Mouse (Mus musculus): ENCODE results near the gene Cotl1.
"Not testable (repeated sequence)": the region's sequence is repeated elsewhere in the genome, so short reads cannot be mapped to it uniquely, and the experiment has no call there.

Gene Cotl1

DNA sequence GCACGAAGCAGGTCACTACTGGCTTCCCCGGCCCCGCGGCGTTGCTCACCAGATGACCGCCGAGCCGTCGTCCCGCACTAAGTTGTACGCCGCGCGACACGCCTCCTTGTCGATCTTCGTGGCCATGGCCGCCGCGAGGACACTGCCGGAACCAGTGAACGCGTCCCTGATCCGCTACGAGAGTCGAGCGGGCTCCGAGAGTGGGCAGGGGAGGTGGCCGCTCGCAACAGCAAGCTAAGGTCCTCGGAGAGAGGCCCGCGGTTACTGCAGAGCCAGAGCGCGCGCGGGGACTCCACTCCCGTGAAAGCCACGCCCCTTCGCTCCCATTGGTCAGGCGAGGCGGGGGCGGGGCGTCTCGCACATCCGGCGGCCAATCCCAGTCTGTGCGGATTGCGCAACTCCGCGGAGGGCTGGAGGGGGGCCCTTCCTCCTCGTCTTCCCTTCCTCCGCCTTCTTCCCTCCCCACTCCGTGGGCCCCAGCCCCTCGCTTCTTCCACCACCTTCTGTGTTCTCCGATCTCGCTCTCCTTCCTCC is at the start of gene Cotl1:
Cotl1 (minus strand) TSS at position 270 of the 534 bp plus-strand sequence.
- DNase-seq (ENCODE audit: low spot score in 2 of 2): peak; percentile 95 to 98

DNA sequence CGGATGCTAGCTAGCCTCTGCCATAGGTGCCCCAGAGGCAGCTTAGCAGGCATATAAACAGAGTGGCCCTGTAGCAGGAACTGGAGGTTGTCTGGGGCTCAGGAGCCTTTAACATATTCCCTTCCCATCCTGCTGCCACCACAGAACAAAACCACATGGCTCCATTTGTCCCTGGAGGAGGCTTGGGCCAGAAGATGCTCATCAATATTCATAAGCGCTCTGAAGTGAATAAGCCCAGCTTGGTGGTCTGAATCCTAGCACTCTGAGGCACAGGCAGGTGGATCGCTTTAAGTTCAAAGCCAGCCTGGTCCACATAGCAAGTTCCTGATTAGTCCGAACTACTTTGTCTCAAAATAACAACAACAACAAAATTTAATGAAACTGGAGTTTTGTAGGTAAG is 47.7 kb upstream of the Cotl1 start:
- DNase-seq (ENCODE audit: low spot score in 2 of 2): no peak

- peak in 1 of 2 experiments; percentile 13 for DNase-seq (ENCODE audit: low spot score in 2 of 2)
Measured at GRCm38 (mm10) chr8:119887130-119887529, 46.8 kb upstream of the Cotl1 start.

DNA sequence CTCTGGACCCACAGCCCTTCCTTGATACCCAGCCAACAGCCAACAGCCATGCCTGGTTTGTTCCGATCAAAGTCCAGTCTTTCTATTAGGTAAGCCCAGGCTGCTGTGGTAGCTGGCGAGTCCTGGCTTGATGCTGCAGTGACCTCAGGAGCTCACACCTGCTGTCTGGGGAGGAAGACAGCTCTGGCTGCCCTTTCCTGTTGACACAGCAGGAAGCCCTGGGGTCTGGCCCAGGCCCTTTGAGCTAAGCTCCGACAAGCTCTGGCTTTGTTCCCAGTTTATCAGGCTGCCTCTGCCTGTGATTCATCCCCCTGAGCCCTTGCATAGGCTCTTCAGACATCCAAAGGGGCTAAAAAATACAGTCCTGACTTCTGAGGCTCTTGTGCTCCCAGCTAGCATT is 45.3 kb upstream of the Cotl1 start:
- DNase-seq (ENCODE audit: low spot score in 2 of 2): no peak

- DNase-seq (ENCODE audit: low spot score in 2 of 2): no peak
Measured at GRCm38 (mm10) chr8:119883281-119883680, 42.9 kb upstream of the Cotl1 start.

DNA sequence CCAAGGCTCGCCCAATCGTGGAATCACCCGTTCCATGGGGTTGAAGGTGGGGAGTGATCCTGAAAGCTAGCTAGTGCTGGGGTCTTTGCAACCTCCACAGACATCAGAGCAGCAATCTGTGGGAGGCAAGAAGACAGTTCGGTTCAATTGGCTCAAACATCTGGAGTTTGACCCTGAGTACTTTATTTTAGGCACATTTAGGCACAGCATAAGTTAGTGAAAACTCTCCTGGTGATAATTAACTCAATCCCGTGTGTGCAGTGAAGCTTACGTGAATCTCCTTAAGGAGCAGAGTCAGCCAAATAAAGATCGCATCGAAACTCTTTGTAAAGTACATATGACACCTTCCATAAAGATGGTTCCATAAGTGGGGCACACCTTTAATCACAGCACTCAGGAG is 41.6 kb upstream of the Cotl1 start:
- DNase-seq (ENCODE audit: low spot score in 2 of 2): no peak

GRCm38 (mm10) chr8:119881301-119881700 is 41.0 kb upstream of the Cotl1 start:
- DNase-seq (ENCODE audit: low spot score in 2 of 2): no peak

DNA sequence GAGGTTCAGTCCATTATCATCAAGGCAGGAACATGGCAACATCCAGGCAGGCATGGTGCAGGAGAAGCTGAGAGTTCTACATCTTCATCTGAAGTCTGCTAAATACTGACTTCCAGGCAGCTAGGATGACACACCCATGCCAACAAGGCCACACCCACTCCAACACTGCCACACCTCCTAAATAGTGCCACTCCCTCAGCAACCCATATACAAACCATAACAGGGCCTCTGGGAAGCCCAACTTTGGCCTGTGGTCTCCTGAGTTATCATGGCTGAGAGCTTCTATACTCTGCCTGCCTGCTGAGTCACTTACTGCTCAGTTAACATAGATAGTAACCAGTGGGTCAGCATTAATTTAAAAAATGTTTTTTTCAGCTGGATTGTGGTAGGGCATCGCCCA is 32.8 kb upstream of the Cotl1 start:
- DNase-seq (ENCODE audit: low spot score in 2 of 2): no peak

GRCm38 (mm10) chr8:119869616-119870015 is 29.3 kb upstream of the Cotl1 start:
- no peak for DNase-seq (ENCODE audit: low spot score in 2 of 2)

GRCm38 (mm10) chr8:119862749-119863148 is 22.4 kb upstream of the Cotl1 start:
- peak in 1 of 2 experiments; percentile 33 for DNase-seq (ENCODE audit: low spot score in 2 of 2)

GRCm38 (mm10) chr8:119862390-119862734 is 22.0 kb upstream of the Cotl1 start:
- no peak for DNase-seq (ENCODE audit: low spot score in 2 of 2)

GRCm38 (mm10) chr8:119861706-119862389 is 21.5 kb upstream of the Cotl1 start, which contains the start of gene Klhl36:
Klhl36 (plus strand) TSS chr8:119862266.
- DNase-seq (ENCODE audit: low spot score in 2 of 2): peak; percentile 92 to 93

DNA sequence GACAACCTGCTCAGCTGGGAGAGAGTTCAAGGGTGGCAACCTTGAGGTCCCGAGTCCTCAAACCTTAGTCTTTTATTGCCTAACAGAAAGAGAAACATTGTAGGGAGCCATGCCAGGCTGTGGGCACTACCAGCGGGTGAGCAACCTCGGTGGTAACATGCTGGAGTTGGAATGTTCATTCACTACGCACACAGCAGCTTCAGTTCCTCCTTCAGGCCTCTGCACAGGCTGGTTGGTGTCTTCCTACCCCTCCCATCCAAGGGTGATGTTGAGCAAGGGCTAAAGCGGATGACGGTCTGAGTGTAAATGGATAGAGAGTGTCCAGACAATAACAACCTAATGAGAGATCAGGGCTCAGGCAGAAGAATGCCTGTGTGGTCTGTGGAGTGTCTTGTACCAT is 17.4 kb upstream of the Cotl1 start:
- no peak for DNase-seq (ENCODE audit: low spot score in 2 of 2)

DNA sequence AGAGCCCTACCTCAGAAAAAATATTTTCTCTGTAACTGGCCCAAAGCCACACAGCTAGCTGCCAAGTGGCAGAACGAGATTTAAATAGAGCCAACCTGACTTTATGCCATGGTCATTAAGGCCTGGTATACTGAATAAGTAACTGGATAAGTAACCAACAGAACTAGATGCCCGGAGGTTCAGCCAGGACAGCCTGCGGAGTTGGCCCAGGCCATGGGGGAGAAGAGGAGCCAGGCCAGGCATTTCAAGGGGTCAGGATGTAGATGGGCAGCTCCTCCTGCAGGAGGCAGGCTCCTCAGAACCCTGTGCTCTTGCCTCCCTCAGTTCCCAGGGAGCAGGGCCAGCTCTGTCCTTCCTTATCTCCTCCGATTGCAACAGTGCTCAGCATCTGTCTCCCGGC is 15.3 kb upstream of the Cotl1 start:
- no peak for DNase-seq (ENCODE audit: low spot score in 2 of 2)

DNA sequence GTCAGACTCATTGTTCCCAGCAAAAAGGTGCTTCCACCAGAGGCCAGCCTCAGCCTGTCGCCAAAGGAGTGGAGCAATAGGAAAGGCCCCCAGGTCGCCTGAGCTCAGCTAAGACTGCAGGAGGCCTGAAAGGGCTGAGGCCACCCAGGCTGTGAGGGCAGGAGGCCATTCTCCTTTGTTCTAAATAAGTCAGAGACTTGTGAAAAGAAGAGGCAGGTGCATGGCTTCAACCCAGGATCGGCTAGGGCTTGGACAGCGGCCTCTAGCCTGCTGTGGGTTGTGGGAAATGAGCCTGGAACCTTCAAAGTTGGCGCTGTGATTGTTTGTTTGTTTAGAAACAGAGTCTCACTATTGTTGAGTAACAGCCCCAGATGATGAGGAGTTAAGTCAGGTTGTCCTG is 13.7 kb upstream of the Cotl1 start:
- no peak for DNase-seq (ENCODE audit: low spot score in 2 of 2)

DNA sequence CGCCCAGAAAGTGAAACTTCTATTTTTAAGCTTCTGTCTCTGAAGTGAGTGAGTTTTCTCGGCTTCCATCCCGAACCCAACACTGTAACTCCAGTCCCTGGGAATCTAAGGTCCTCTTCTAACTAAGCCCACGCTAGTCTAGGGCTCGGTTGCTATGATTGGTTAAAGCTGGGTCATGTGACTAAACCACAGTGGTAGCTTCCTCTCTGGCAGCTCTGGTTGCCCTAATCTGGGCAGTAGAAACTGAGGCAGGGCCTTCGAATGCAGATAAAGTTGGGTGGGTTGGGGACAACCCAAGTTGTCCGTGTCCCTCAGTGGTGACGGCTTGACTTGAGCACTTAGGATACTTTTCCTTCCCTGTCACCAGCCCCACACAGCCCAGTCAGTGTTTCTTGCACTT is 13.2 kb upstream of the Cotl1 start:
- no peak for DNase-seq (ENCODE audit: low spot score in 2 of 2)

GRCm38 (mm10) chr8:119847232-119847922 is 7.0 kb upstream of the Cotl1 start:
- DNase-seq (ENCODE audit: low spot score in 2 of 2): no peak

GRCm38 (mm10) chr8:119845741-119846140 is 5.4 kb upstream of the Cotl1 start:
- not testable (repeated sequence) for DNase-seq (ENCODE audit: low spot score in 2 of 2)

DNA sequence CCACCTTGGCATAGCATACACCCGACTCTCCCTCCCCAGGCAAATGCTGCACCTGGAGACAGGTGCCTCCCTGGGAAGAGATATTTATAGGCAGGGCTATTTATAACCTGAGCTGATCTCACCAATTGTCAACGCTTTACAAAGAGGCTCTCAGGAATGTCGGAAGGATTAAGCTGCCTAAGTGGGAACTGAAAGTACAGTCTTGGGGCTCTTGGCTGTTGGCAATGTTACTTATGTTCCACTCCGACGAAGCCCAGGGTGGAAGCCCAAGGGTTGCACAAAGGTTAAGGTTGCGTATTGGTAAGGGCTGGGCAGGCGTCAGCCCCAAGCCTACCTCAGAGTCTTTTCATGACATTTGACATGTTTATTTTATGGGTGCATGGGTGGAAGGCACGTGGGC is 4.2 kb upstream of the Cotl1 start:
- no peak for DNase-seq (ENCODE audit: low spot score in 2 of 2)

GRCm38 (mm10) chr8:119843444-119843843 is 3.1 kb upstream of the Cotl1 start:
- DNase-seq (ENCODE audit: low spot score in 2 of 2): peak; percentile 86 to 90

GRCm38 (mm10) chr8:119840905-119841411 is 614 bp upstream of the Cotl1 start:
- no peak for DNase-seq (ENCODE audit: low spot score in 2 of 2)

DNA sequence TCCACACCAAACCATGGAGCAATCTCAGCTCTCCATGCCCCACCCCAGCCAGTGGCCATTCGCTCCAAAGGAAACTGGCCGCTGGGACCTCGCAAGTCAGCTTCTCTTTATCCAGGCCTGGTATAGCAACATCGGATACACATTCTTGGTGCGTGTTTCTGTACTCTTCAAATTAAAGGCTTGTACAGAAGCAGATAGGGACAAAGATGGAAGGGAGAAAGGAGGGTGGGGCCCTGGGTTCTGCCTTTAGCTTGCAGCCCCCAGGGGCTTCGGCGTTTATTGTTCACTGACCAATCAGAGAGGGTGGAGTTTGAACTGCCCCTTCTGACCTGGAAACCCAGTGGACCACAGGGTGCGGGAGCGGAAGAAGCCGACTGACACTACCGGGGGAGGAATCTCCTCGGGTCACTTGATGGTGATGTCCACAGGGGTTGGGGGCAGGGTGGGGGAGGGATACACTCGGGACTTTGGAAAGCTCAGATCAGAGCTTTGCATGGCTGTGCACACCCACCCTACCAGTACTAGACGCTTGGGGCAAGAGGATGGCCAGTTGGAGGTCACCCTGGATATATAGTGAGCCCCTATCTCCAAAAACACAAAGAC is 824 bp downstream of the Cotl1 start:
- DNase-seq (ENCODE audit: low spot score in 2 of 2): no peak

DNA sequence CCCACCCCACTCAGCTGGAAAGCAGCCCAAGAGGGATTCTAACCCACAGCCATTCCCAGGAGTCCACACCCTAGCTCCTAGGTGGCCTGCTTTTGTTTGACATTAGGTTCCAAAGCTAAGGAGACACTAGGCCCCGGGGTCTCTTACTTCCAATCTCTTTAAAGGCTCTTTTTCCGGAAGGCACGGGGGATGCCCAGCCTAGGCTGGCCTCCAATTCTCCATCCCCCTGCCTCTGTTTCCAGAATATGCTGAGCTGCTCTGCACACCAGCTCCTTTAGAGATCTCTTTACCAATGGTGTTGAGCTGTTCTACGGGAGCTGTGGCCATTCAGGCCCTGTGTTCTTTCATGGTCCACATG is 1.4 kb downstream of the Cotl1 start:
- no peak for DNase-seq (ENCODE audit: low spot score in 2 of 2)
